Mouse (Mus musculus): ENCODE data around the gene Bcl2l11. TPM values are rescaled to one million over a fixed set of nuclear protein-coding genes. Genes with fewer than 3 reads are reported as not detected.

Gene Bcl2l11
- polyA plus RNA-seq, 1 experiment: 17.0 TPM

GRCm38 (mm10) chr2:128163177-128163576, 37.3 kb downstream of the Bcl2l11 start:
- TF ChIP-seq CTCF (IDR thresholded peaks at IDR 0.05; ENCODE audit: borderline replicate concordance, extremely low read depth, insufficient read depth, insufficient read length) (no peak), POLR2A (IDR thresholded peaks at IDR 0.05; ENCODE audit: borderline replicate concordance, extremely low read depth, insufficient read depth, insufficient read length, poor library complexity, severe bottlenecking) (no peak)
- DNase-seq (ENCODE audit: low read depth): no peak

DNA sequence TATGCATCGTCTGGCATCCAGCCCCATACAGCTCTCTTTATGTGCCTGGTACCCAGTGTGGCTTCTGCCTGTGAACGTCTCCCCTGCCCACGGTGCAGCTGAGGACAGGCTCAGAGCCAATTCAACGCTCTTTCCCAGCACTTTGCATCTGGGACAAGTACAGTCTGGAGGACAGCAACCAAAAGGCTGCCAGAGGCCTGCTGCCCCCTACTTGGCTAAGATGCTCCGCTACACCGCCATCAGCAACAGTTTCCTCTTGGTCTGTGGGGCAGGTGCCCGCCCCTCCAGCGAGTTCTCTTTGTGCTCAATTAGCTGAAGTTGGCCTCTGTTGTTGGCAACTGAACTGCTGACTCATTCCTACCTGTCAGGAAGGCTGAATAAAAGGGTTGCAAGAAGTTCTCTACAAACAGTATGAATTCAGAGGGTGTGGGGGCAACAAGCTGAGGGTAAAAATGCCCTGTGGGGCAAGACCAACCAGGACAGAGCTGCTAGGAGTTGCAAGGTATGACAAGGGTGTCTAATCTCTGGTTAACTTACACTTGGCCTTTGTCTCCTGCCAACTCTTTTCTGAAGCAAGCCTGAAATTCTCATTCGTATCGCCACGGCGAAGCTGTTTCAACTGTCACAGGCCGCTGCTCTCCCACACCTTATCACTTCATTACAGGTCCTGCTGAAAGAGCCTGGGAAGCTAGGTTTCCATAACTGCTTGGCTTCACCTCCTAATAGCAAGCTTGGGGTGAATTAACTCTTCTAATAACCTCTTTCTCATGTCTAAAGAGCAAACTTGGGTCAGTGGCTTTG, 41.0 kb downstream of the Bcl2l11 start:
- no peak for TF ChIP-seq CTCF (IDR thresholded peaks at IDR 0.05; ENCODE audit: borderline replicate concordance, extremely low read depth, insufficient read depth, insufficient read length)
- TF ChIP-seq POLR2A (IDR thresholded peaks at IDR 0.05; ENCODE audit: borderline replicate concordance, extremely low read depth, insufficient read depth, insufficient read length, poor library complexity, severe bottlenecking): no peak
- DNase-seq (ENCODE audit: low read depth): peak; percentile 85

- DNase-seq (ENCODE audit: low read depth): no peak
- TF ChIP-seq CTCF (IDR thresholded peaks at IDR 0.05; ENCODE audit: borderline replicate concordance, extremely low read depth, insufficient read depth, insufficient read length): no peak
- TF ChIP-seq POLR2A (IDR thresholded peaks at IDR 0.05; ENCODE audit: borderline replicate concordance, extremely low read depth, insufficient read depth, insufficient read length, poor library complexity, severe bottlenecking): no peak
Measured at GRCm38 (mm10) chr2:128167930-128168329, 42.1 kb downstream of the Bcl2l11 start.

DNA sequence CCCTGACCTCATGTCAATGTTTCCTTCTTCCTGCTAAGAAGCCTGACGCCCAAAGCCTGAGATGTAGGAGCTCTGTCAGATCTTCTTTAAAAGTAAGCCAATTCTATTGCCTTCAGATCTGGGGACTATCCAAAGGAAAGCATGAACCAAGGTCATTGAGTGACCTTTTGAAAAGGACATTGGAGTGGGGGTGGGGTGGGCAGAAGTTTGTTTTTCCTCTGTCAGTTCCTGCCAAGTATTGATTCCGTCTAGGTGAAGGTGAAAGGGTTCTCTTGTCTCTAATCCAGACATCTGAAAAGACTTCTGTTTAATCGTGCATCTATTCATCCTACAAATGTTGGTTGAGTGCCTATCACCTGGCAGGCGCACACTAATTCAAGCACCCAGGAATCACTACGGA, 43.6 kb downstream of the Bcl2l11 start:
- no peak for DNase-seq (ENCODE audit: low read depth)
- TF ChIP-seq CTCF (IDR thresholded peaks at IDR 0.05; ENCODE audit: borderline replicate concordance, extremely low read depth, insufficient read depth, insufficient read length) (no peak), POLR2A (IDR thresholded peaks at IDR 0.05; ENCODE audit: borderline replicate concordance, extremely low read depth, insufficient read depth, insufficient read length, poor library complexity, severe bottlenecking) (no peak)

DNA sequence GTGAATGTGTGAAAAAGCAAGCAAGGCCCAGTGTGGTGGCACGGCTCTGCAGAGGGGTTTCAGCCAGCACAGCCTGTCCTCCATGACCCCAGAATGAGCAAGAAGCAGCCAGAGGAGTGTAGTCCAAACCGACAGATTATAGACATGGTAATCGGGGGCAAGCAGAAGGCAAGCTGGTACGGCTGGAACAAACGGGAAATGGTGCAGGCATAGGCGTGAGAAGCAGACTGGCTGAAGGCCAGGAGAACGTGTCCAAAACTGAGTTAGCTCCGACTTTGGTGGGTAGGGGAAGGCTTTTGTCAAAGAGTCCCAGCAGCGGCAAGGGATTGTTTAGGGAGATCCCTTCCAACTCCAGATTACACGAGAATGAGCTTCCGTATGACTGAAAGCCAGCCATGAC, 44.1 kb downstream of the Bcl2l11 start:
- DNase-seq (ENCODE audit: low read depth): peak; percentile 65

GRCm38 (mm10) chr2:128170614-128171013, 44.8 kb downstream of the Bcl2l11 start:
- TF ChIP-seq CTCF (IDR thresholded peaks at IDR 0.05; ENCODE audit: borderline replicate concordance, extremely low read depth, insufficient read depth, insufficient read length) (no peak), POLR2A (IDR thresholded peaks at IDR 0.05; ENCODE audit: borderline replicate concordance, extremely low read depth, insufficient read depth, insufficient read length, poor library complexity, severe bottlenecking) (no peak)
- no peak for DNase-seq (ENCODE audit: low read depth)

More for the DNA sequence above, 44.1 kb downstream of the Bcl2l11 start:
- TF ChIP-seq CTCF (IDR thresholded peaks at IDR 0.05; ENCODE audit: borderline replicate concordance, extremely low read depth, insufficient read depth, insufficient read length): no peak
- TF ChIP-seq POLR2A (IDR thresholded peaks at IDR 0.05; ENCODE audit: borderline replicate concordance, extremely low read depth, insufficient read depth, insufficient read length, poor library complexity, severe bottlenecking): no peak

- TF ChIP-seq CTCF (IDR thresholded peaks at IDR 0.05; ENCODE audit: borderline replicate concordance, extremely low read depth, insufficient read depth, insufficient read length): no peak
- no peak for DNase-seq (ENCODE audit: low read depth)
Measured at GRCm38 (mm10) chr2:128172266-128172665, 46.4 kb downstream of the Bcl2l11 start.

GRCm38 (mm10) chr2:128174176-128174575, 48.3 kb downstream of the Bcl2l11 start:
- no peak for TF ChIP-seq CTCF (IDR thresholded peaks at IDR 0.05; ENCODE audit: borderline replicate concordance, extremely low read depth, insufficient read depth, insufficient read length)
- no peak for TF ChIP-seq POLR2A (IDR thresholded peaks at IDR 0.05; ENCODE audit: borderline replicate concordance, extremely low read depth, insufficient read depth, insufficient read length, poor library complexity, severe bottlenecking)
- DNase-seq (ENCODE audit: low read depth): no peak

DNA sequence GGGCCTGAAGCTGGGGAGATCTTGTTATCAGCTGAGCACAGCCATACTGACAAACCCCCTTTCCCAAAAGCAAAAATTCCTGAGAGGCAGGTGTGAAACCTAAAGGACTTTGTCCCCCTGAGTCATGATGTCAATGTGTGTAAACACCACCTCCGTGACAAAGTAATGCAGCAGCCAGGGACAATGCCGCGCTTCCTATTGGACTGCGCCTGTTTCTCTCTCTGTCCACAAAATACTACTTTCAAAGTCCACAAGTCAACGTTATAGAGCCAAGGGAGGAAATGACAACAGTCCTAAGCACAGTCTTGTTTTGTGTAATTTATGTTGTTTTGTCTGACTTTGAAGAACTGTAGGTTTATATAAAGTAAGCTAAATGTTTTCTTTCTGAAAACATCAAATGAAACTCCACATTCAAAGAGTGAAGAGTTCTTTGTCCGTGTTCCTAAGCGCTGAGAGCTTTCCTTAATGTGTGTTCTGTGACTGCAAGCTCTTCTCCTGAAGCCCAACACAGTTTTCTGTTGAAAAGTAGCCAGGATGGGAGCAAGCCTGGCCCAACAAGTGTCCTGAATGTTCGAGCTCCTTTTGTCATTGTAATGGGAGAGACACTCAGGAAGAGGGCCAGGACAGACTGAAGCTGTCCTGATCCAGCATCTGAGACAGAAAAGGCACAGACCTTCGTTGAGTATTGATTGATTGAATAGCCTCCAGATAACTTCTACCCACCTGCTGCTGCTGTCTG, 48.9 kb downstream of the Bcl2l11 start:
- TF ChIP-seq CTCF (IDR thresholded peaks at IDR 0.05; ENCODE audit: borderline replicate concordance, extremely low read depth, insufficient read depth, insufficient read length) (no peak), POLR2A (IDR thresholded peaks at IDR 0.05; ENCODE audit: borderline replicate concordance, extremely low read depth, insufficient read depth, insufficient read length, poor library complexity, severe bottlenecking) (no peak)

DNA sequence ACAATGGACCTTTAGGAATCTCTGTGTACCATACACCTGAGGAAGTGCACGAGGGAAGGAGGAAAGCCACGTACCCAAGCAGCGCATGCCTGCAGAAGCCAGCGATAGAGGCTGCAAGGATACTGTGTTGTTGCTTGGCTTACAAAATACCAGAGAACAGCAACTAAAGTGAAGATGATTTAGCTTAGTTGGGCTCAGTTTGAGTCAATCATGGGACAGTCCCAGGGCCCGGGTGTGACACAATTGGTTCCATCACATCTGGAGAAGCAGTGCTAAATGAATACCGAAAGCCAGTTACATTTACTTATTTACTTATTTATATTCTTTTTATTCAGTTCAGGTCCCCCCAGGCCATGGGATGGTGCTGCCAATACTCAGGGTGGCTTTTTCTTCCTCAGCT, 49.8 kb downstream of the Bcl2l11 start:
- no peak for TF ChIP-seq CTCF (IDR thresholded peaks at IDR 0.05; ENCODE audit: borderline replicate concordance, extremely low read depth, insufficient read depth, insufficient read length)
- TF ChIP-seq POLR2A (IDR thresholded peaks at IDR 0.05; ENCODE audit: borderline replicate concordance, extremely low read depth, insufficient read depth, insufficient read length, poor library complexity, severe bottlenecking): no peak

More for the DNA sequence above, 48.9 kb downstream of the Bcl2l11 start:
- no peak for DNase-seq (ENCODE audit: low read depth)

GRCm38 (mm10) chr2:128176391-128177044, 50.7 kb downstream of the Bcl2l11 start:
- peak; percentile 77 for DNase-seq (ENCODE audit: low read depth)
- no peak for TF ChIP-seq POLR2A (IDR thresholded peaks at IDR 0.05; ENCODE audit: borderline replicate concordance, extremely low read depth, insufficient read depth, insufficient read length, poor library complexity, severe bottlenecking)
- no peak for TF ChIP-seq CTCF (IDR thresholded peaks at IDR 0.05; ENCODE audit: borderline replicate concordance, extremely low read depth, insufficient read depth, insufficient read length)

More for the DNA sequence above, 49.8 kb downstream of the Bcl2l11 start:
- no peak for DNase-seq (ENCODE audit: low read depth)

Data from brain, embryonic 14.5 days (tissue).